Mouse (Mus musculus) kidney, embryonic 14.5 days (tissue): ENCODE results near the gene Cbll1. TPM values are rescaled to one million over a fixed set of nuclear protein-coding genes. Genes with fewer than 3 reads are reported as not detected.

Experiments used
- ATAC-seq: fragments of 200-750 bp; cut with Nextera tagmentation; 2 replicates; pipeline ENCODE4 v1.8.0; 2017; ENCODE audit warnings: moderate number of reproducible peaks, mild to moderate bottlenecking, moderate TSS enrichment, moderate library complexity; ENCODE audit not compliant: low FRiP score, low TSS enrichment
- H3K27ac ChIP-seq: fragments of 300-500 bp; sonication (generic); 2 replicates; pipeline ENCODE4 v1.5.1; 2014; ENCODE audit warnings: low read depth, mild to moderate bottlenecking, low read length, moderate library complexity, mixed read lengths
- H3K27me3 ChIP-seq: fragments of 300-500 bp; sonication (generic); 2 replicates; pipeline ENCODE4 v1.6.1; 2014; ENCODE audit warnings: mild to moderate bottlenecking, low read length; ENCODE audit not compliant: control insufficient read depth, insufficient read depth
- H3K36me3 ChIP-seq: fragments of 300-500 bp; sonication (generic); 2 replicates; pipeline ENCODE4 v1.6.1; 2014; ENCODE audit warnings: low read length, mixed read lengths; ENCODE audit not compliant: control insufficient read depth, insufficient read depth
- H3K4me1 ChIP-seq: fragments of 300-500 bp; sonication (generic); 2 replicates; pipeline ENCODE4 v1.6.1; 2014; ENCODE audit warnings: low read length, mixed read lengths; ENCODE audit not compliant: control insufficient read depth, insufficient read depth
- H3K4me2 ChIP-seq: fragments of 300-500 bp; sonication (generic); replicated peaks from 2 replicates; pipeline ENCODE4 v1.6.1; 2014; ENCODE audit warnings: low read depth, mild to moderate bottlenecking, low read length
- H3K4me3 ChIP-seq: fragments of 300-500 bp; sonication (generic); 2 replicates; pipeline ENCODE4 v1.5.1; 2014; ENCODE audit warnings: mild to moderate bottlenecking, low read length
- H3K9ac ChIP-seq: fragments of 300-500 bp; sonication (generic); 2 replicates; pipeline ENCODE4 v1.6.1; 2014; ENCODE audit warnings: low read depth, mild to moderate bottlenecking, low read length, moderate library complexity
- H3K9me3 ChIP-seq: fragments of 300-500 bp; sonication (generic); 2 replicates; pipeline ENCODE4 v1.6.1; 2016; ENCODE audit warnings: low read length; ENCODE audit not compliant: control insufficient read depth
- WGBS: fragments of 180-500 bp; shearing (Covaris S2); extraction: QIAGEN DNeasy Blood & Tissue Kit; methylation state at CpG from one replicate; pipeline ENCODE4 v1.1.7; 2014; 5-methylcytosine and 5-hydroxymethylcytosine counted together
- polyA plus RNA-seq: library from polyadenylated mRNA; unstranded; fragments of >200 nt; fragmentation: Nextera tagmentation; extraction: Ambion mirVana; gene quantifications from 2 replicates; pipeline ENCODE4 v1.2.1, GENCODE M21; 2014

The Cbll1 gene
- polyA plus RNA-seq, result 15.4 and 26.1 TPM in 2 replicates

- Histone ChIP-seq H3K9ac (peak within 1 kb of the TSS; percentile 79), H3K4me2 (peak within 1 kb of the TSS; percentile 74), H3K4me3 (peak within 1 kb of the TSS; percentile 65), H3K27me3 (no peaks in the 10 kb centered on the region), H3K36me3 (no peaks in the 10 kb centered on the region; the same call in 1 of the 2 replicates), H3K9me3 (no peaks in the 10 kb centered on the region), H3K4me1 (peaks cover 10% of the 10 kb centered on the region), H3K27ac (peak within 1 kb of the TSS; percentile 66)
- ATAC-seq, result peak; percentile 98
- under 1% methylated on average over 68 of the region's 68 CpGs for WGBS
Observed at GRCm38 (mm10) chr12:31499314-31500131, at the start of gene Cbll1. Gene Cbll1, minus strand, starts transcription at chr12:31499616.

- Histone ChIP-seq H3K4me1 (no peaks in the 10 kb centered on the region), H3K27ac (no peak overlapping the region), H3K4me2 (no peak overlapping the region), H3K9me3 (no peaks in the 10 kb centered on the region), H3K4me3 (no peak overlapping the region), H3K9ac (no peak overlapping the region), H3K36me3 (no peaks in the 10 kb centered on the region), H3K27me3 (no peaks in the 10 kb centered on the region)
- ATAC-seq, result no peak
- 76% methylated on average over 1 of the region's 1 CpGs for WGBS
Observed at GRCm38 (mm10) chr12:31546061-31546460, 46.6 kb upstream of the Cbll1 start.

- no peak for ATAC-seq
- no peak overlapping the region for H3K4me3 ChIP-seq
Observed at GRCm38 (mm10) chr12:31545219-31545618, 45.8 kb upstream of the Cbll1 start.

DNA sequence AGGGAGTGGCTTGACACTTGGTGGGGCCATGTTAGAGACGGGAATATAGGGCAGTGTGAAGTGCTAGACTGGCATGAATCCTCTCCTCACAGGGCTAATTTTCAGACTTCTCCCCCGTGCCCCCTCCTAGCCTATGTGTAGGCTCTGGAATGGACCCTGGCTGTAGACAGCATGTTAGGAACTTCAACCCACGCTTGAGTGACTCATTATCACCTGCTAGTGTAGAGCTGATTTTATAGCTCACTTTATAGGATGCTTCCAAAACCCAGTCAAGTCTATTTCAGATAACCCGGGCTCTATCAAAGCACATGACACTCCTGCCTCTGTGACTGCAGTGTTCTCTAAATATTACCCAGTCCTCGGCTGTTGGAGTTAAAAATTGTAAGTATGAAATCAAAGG lies 42.1 kb upstream of the Cbll1 start:
- no peak overlapping the region for H3K4me3 ChIP-seq
- H3K36me3 ChIP-seq, result no peaks in the 10 kb centered on the region
- no peak overlapping the region for H3K27ac ChIP-seq
- H3K4me1 ChIP-seq, result no peaks in the 10 kb centered on the region
- no peaks in the 10 kb centered on the region for H3K27me3 ChIP-seq
- H3K9me3 ChIP-seq, result no peaks in the 10 kb centered on the region
- WGBS, result 66% methylated on average over 5 of the region's 5 CpGs
- no peak for ATAC-seq
- no peak overlapping the region for H3K9ac ChIP-seq
- H3K4me2 ChIP-seq, result no peak overlapping the region

More at GRCm38 (mm10) chr12:31545219-31545618, 45.8 kb upstream of the Cbll1 start:
- H3K4me1 ChIP-seq, result no peaks in the 10 kb centered on the region
- no peaks in the 10 kb centered on the region for H3K36me3 ChIP-seq
- H3K9ac ChIP-seq, result no peak overlapping the region
- WGBS, result 21% methylated on average over 2 of the region's 2 CpGs
- H3K4me2 ChIP-seq, result no peak overlapping the region
- H3K9me3 ChIP-seq, result no peaks in the 10 kb centered on the region
- no peaks in the 10 kb centered on the region for H3K27me3 ChIP-seq
- H3K27ac ChIP-seq, result no peak overlapping the region

GRCm38 (mm10) chr12:31539783-31540182 lies 40.4 kb upstream of the Cbll1 start:
- no peak overlapping the region for H3K4me2 ChIP-seq
- WGBS, result 61% methylated on average over 2 of the region's 2 CpGs
- peak; percentile 60; the same call in 1 of the 2 replicates for ATAC-seq

GRCm38 (mm10) chr12:31537515-31538230 lies 38.3 kb upstream of the Cbll1 start:
- Histone ChIP-seq H3K36me3 (no peaks in the 10 kb centered on the region), H3K4me2 (no peak overlapping the region), H3K27ac (no peak overlapping the region), H3K27me3 (no peaks in the 10 kb centered on the region), H3K9ac (no peak overlapping the region), H3K4me3 (no peak overlapping the region), H3K9me3 (no peaks in the 10 kb centered on the region), H3K4me1 (peaks cover 4% of the 10 kb centered on the region; the same call in 1 of the 2 replicates)
- 39% methylated on average over 7 of the region's 7 CpGs for WGBS
- 0 out of 2 replicates have a peak, but pooled peaks have one; percentile 13 for ATAC-seq

More at GRCm38 (mm10) chr12:31539783-31540182, 40.4 kb upstream of the Cbll1 start:
- Histone ChIP-seq H3K27me3 (no peaks in the 10 kb centered on the region), H3K36me3 (no peaks in the 10 kb centered on the region), H3K9me3 (no peaks in the 10 kb centered on the region), H3K9ac (no peak overlapping the region), H3K27ac (no peak overlapping the region), H3K4me1 (no peaks in the 10 kb centered on the region), H3K4me3 (no peak overlapping the region)

DNA sequence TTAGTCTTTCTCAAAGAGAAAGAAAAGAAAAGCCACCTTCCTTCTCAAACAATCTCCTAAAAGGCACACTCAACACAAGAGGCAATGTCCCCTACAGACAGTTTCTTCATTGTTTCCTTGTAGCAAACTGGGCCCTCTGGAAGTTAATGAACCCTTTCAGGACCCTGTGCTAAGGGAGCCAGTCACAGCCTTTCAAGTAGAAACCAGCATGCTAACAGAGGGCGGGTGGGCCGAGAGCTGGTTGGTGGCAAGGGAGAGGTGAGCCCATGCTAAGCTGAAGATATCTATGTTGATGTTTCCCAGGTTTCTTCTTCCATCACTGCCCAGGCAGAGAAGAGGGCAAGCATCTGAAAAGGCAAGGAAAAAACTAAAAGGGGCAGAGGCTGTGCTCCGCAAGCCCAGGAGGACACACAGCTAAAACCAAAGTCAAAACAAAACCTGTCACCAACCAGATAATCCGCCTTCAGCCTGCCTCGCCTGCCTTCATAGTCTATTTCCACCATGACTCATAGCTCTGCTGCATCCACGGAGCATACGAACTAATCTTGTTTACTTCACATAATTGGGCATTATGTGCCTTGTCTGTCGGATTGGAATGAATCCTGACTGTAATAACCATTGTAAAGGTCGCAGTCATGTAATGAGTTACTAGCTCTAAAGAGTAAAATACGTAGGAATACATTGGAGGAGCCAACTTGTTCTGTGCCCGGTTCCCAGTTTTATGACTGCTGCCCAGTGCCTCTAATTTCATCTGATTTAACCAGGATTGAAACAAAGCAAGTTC lies 34.8 kb upstream of the Cbll1 start:
- H3K27ac ChIP-seq, result 0 out of 2 replicates have a peak overlapping the region, but pooled peaks have one; percentile 38
- 62% methylated on average over 11 of the region's 11 CpGs for WGBS
- ATAC-seq, result peak; percentile 54

DNA sequence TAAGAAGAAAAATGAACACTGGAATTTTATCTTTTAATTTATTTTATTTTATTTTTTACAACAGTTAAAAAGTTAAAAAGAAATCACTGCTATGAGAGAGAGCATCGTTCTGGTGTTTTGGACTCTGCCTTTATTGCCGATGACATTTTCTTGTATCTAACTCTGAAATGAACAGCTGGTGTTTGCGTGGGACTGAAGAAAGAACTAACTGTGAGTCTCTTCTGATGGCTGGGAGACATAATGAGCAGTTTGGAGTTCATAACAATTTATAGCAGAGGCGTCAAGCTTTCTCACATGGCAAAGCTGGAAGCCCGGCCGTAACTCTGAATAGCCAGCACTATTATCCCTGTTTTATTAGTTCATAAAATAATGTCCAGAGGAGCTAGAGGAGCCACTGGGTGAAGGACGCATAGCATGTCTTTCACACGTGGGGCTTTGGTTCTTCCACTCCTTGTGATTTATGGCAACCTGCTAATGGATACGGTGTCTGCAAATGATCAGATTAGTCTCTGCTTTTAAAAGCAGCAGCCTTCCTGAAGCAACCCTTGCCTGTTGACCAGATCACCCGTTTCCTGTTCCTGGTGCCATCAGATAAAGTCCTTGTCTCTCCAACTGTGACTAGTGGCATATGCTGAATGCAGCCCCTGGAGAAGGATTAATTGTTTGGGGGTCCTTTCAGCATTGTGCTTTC lies 33.9 kb upstream of the Cbll1 start:
- no peak overlapping the region for H3K4me3 ChIP-seq
- H3K9ac ChIP-seq, result no peak overlapping the region
- no peak overlapping the region for H3K27ac ChIP-seq
- ATAC-seq, result no peak
- H3K27me3 ChIP-seq, result no peaks in the 10 kb centered on the region
- peaks cover 4% of the 10 kb centered on the region; the same call in 1 of the 2 replicates for H3K4me1 ChIP-seq
- H3K36me3 ChIP-seq, result no peaks in the 10 kb centered on the region
- 39% methylated on average over 10 of the region's 10 CpGs for WGBS
- no peak overlapping the region for H3K4me2 ChIP-seq
- no peaks in the 10 kb centered on the region for H3K9me3 ChIP-seq

More for the DNA sequence above, 34.8 kb upstream of the Cbll1 start:
- H3K4me3 ChIP-seq, result no peak overlapping the region
- no peak overlapping the region for H3K9ac ChIP-seq
- H3K9me3 ChIP-seq, result no peaks in the 10 kb centered on the region
- H3K4me1 ChIP-seq, result peaks cover 4% of the 10 kb centered on the region; the same call in 1 of the 2 replicates
- no peaks in the 10 kb centered on the region for H3K27me3 ChIP-seq
- H3K36me3 ChIP-seq, result no peaks in the 10 kb centered on the region
- no peak overlapping the region for H3K4me2 ChIP-seq
